Mouse (Mus musculus) embryo, embryonic 10.5 days (tissue): ENCODE data around the gene 4933424G06Rik.

Experiments used
- DNase-seq: peaks from one replicate; pipeline ENCODE4 v3.0.0-alpha.2; 2015; ENCODE audit warnings: low spot score

Gene 4933424G06Rik

DNA sequence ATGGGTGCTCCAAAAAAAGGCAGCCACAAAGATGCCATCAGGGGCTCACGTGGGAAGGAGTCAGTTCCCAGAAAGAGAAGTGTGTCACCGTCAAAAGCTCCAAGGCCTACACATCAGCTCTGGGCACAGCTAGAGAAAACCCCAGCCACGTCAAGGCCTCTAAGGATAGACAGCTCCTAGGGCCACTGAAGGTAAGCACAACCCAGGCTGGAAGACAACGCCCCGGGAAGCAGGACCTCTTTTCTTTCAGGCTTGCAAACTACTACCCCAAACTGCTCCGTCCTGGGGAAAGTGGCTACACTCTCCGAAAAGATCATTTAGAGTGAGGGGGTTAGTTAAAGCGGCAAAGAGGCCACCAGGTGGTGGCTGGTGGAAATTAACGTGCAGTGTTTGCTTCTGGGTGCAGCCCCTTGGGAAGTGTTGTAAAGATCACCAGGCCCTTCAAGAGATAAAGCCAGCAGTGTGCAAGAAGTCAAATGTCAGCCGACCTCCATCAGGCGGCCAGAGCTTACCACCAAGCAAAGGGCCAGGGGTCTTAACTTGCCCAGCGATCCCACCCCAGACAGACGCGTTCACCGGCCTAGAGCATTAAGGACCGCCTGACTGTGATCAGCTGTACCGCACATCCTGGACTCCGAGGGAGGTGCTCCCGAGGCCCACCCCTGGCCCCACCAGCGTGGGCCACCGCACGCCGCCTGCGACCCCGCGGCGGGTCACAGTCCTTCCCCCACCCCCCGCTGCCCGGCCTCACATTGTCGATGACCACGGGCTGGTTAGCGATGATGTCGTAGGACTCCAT is 695 bp upstream of the 4933424G06Rik start:
- DNase-seq = peak; percentile 62

DNA sequence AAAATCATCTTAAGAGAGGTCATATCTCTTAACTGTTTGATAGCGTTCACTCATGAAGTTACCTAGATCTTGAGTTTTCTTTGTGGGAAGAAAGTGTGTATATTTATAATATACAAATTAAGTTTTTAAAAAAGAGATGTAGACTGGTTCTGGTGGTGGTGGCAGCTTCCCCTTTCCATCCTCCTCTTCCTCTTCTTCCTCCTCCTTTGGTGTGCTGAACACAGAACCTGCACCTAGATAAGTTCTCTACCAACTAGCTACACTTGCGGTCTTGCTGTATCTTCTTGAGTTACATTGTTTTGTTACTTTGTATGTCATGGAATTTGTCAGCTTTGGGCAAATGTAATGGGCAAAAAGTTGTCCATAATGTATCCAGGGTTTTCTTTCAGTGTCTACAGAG is 1.2 kb downstream of the 4933424G06Rik start:
- DNase-seq = no peak

DNA sequence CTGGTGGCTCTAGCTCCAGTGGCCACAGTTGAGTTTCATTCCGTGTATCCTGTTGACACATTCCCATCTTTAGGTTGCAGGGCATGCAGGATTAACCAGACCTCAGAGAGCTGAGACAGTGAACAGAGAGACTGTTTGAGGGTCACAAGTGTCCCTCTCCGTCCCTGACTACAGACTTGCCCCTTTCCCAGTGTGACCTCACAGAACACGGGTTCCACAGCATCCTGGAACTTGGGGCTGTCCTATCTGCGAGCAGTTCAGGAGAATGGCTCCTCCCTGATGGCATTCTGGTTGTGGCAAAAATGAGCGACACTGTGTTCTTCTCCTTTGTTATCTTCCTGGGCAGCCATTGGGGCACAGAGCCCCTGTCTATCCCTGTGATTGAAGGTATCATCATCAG is 4.4 kb downstream of the 4933424G06Rik start, which contains the start of gene Actr1b:
TSS of gene Actr1b (minus strand) at position 112 of the 400 bp plus-strand sequence.
- DNase-seq = no peak

- no peak for DNase-seq
Observed at GRCm38 (mm10) chr1:36718786-36719185, 8.8 kb downstream of the 4933424G06Rik start.

DNA sequence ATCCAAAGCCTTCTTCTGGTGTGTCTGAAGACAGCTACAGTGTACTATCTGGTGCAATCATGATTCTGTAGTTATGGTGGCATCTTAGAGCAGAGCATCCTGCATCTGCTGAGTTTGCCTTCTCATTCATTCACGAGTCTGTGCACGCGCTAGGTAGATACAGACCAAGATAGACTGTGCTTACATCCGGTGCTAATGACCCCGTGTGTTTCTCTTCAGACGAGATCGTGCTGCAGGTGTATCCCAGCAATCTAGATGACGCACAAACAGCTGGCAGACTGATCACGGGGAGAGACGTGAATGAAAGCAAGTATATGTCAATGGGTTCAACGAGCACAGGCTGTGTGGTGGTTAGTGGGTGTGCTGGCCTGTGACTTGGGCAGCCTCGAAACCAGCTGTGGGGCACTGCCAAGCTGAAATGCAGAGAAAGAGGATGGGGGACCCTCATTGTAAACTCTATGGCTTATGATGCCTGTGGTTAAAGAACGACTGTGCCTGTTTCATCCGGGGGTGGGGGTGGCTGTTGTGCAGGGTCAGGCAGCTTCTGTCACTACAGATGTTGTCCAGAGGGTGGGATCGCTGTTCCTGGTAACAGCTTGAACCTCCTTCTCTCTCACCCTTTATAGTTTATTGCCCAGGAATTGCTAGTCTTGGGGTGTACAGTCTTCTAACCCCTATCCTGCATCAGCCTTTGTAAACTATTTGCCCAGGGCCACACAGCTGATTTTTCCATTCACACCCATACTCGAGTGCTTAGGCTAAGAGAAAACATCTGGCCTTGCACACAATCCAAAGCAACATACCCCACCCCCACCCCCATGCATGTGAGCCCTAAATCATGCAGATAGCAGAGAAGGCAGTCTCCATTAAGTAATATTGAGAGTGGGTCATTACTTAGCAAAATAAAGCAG is 13.5 kb downstream of the 4933424G06Rik start:
- peak; percentile 48 for DNase-seq

DNA sequence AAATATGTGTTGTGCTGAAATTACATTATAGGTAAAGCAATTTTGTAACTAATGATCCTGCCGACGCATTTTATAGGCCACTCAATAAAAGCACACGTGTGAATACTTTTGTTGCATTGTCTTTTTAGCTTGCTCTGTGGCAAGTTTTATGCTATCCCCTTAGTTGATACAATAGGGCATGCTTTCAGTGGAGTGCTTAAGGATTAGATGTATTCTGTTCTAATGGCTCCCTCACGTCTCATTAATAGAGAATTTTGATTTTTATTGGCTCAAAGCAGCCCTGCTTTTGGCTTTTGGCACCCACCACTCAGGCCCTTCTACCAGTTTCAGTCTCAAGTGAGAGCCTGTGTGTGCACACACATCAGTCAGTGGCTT is 14.1 kb downstream of the 4933424G06Rik start:
- DNase-seq = no peak

DNA sequence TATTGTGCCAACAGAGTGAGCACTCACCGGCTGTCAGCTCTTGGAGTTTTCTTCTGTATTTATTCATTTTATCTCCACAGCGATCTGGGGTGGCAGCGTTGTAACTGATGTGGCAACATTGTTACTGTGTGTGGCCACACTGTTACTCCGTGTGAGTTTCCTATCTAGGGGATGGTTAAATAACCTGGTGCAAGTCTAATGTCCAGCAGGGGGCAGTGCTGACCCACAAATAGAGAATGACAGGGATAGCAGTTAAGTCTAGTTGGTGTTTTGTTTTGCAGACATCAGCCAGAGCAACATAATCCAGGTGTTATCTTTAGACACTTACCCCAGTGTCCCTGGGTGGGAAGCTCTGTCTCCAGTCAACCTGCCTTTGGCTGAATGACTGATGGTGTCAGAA is 27.4 kb downstream of the 4933424G06Rik start:
- peak; percentile 94 for DNase-seq

DNA sequence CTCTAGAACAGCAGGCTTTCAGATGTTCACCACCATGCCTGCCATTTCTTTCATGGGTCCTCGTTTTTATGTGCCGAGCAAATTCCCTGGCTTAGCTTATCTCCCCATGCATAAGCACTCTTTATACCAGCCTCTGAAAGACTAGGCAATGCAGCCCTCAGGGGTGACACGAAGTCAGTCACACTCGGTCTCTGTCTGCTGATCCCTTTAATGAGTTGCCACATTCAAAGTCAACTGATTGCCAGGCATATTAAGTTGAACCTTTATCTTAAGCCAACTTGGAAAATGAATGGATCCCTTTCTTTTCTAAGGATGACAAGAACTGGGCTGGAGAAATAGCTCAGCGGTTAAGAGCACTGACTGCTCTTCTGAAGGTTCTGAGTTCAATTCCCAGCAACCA is 29.3 kb downstream of the 4933424G06Rik start:
- DNase-seq = no peak

DNA sequence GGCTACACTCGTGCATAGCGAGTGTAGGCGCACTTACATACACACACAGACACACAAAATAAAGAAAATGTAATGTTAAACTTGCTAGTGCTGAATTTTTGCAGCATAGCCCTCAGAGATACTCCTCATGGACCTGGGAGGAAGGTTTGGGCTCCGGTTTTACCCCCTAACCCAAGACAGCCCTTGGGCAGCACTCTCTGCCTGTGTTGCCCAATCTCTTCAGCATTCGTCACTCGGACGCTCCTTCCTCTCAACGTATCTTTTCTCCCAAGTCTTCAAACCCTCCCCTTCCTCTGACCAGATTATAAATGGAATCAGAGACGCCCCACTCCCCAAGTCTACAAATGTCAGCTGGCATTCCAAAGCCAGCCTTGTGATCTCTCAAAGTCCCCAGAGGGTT is 33.1 kb downstream of the 4933424G06Rik start:
- DNase-seq = no peak

GRCm38 (mm10) chr1:36744268-36744944 is 34.5 kb downstream of the 4933424G06Rik start:
- DNase-seq = peak; percentile 83

- no peak for DNase-seq
Observed at GRCm38 (mm10) chr1:36745661-36746060, 35.7 kb downstream of the 4933424G06Rik start.

DNA sequence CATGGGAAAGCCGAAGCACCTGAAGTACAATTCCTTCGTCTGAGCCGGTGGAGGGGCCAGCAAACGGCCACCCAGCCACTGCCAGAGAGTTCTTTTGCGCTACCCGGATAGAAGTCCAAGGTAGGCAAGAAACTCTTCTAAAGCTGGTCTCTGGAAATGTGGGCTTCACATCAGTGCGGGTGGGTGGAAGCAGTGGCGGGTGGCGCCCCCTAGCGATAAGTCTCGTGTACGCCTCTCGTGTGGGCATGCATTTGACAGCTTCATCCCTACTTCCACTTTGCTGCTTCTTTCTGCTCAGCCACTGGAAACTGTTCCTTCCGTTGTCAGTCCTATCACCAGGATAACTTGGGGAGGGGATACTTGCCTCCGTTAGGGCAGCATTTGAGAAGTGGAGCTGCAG is 36.5 kb downstream of the 4933424G06Rik start:
- peak; percentile 72 for DNase-seq

GRCm38 (mm10) chr1:36753932-36754675 is 44.2 kb downstream of the 4933424G06Rik start:
- no peak for DNase-seq

GRCm38 (mm10) chr1:36758553-36758952 is 48.6 kb downstream of the 4933424G06Rik start:
- DNase-seq = no peak

GRCm38 (mm10) chr1:36759076-36759475 is 49.1 kb downstream of the 4933424G06Rik start:
- DNase-seq = no peak

GRCm38 (mm10) chr1:36760401-36760800 is 50.5 kb downstream of the 4933424G06Rik start:
- DNase-seq = no peak

- no peak for DNase-seq
Observed at GRCm38 (mm10) chr1:36761061-36761460, 51.1 kb downstream of the 4933424G06Rik start.

- no peak for DNase-seq
Observed at GRCm38 (mm10) chr1:36761568-36761967, 51.6 kb downstream of the 4933424G06Rik start, which contains the start of gene Zap70. Gene Zap70 (plus strand): TSS chr1:36761798.

DNA sequence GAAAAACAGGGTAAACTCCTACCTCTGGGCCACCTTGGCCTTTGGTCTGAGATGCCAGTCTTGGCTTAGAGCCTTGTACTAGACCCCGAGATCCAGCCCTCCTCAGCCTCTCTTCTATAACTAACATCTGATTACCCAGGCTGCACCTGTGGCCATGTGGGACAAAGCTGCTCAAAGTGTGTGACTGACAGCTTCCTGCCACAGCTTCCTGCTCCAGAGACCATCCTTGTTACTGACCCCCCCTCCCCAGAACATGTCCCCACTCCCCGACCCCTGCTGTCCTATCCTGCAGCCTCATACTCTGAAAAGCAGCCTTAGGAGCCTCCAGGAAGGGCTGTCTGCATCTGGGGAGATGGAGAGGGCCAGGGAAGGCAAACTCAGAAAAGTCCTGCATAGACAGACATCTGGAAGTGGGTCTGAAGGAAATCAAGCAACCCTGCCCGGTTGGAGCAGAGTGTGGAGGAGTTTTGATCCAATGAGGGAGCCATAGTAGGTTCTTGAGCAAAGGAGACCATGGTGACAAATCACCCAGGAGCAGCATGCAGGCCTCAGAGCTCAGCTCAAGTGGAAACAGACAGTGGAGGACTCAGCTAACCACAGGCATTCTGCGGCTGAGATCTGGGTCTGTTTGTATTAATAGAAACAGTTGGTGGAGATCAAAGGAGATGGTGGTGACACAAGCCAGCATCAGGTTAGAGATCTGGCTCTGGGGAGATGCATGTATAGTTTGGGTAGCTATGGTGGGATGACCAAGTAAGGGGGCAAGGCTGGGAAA is 56.7 kb downstream of the 4933424G06Rik start:
- DNase-seq = no peak

GRCm38 (mm10) chr1:36767321-36767720 is 57.4 kb downstream of the 4933424G06Rik start:
- no peak for DNase-seq

GRCm38 (mm10) chr1:36768786-36769185 is 58.8 kb downstream of the 4933424G06Rik start:
- no peak for DNase-seq
